Mouse (Mus musculus) lung, embryonic 14.5 days (tissue): ENCODE results near the gene Gdpd5. TPM values are rescaled to one million over a fixed set of nuclear protein-coding genes. Genes with fewer than 3 reads are reported as not detected.
"Not testable (repeated sequence)": the region's sequence is repeated elsewhere in the genome, so short reads cannot be mapped to it uniquely, and the experiment has no call there.

ENCODE experiments used
- ATAC-seq: fragments of 200-750 bp; cut with Nextera tagmentation; 2 replicates; pipeline ENCODE4 v1.8.0; 2017; ENCODE audit warnings: mild to moderate bottlenecking, moderate TSS enrichment, moderate library complexity; ENCODE audit not compliant: insufficient read depth
- DNase-seq: peaks from one replicate; pipeline ENCODE4 v3.0.0-alpha.2; 2015
- H3K27ac ChIP-seq: fragments of 300-500 bp; sonication (generic); 2 replicates; pipeline ENCODE4 v1.5.1; 2014; ENCODE audit warnings: low read depth, mild to moderate bottlenecking, moderate library complexity
- H3K27me3 ChIP-seq: fragments of 300-500 bp; sonication (generic); 2 replicates; pipeline ENCODE4 v1.6.1; 2014; ENCODE audit warnings: low read length, control low read depth; ENCODE audit not compliant: insufficient read depth
- H3K36me3 ChIP-seq: fragments of 300-500 bp; sonication (generic); 2 replicates; pipeline ENCODE4 v1.6.1; 2014; ENCODE audit warnings: control low read depth; ENCODE audit not compliant: insufficient read depth
- H3K4me1 ChIP-seq: fragments of 300-500 bp; sonication (generic); 2 replicates; pipeline ENCODE4 v1.6.1; 2014; ENCODE audit warnings: antibody characterized with exemption, control low read depth; ENCODE audit not compliant: insufficient read depth
- H3K4me2 ChIP-seq: fragments of 300-500 bp; sonication (generic); 2 replicates; pipeline ENCODE4 v1.6.1; 2014; ENCODE audit warnings: mild to moderate bottlenecking
- H3K4me3 ChIP-seq: fragments of 300-500 bp; sonication (generic); 2 replicates; pipeline ENCODE4 v1.5.1; 2014; ENCODE audit warnings: low read depth, low read length
- H3K9ac ChIP-seq: fragments of 300-500 bp; sonication (generic); 2 replicates; pipeline ENCODE4 v1.6.1; 2014
- H3K9me3 ChIP-seq: fragments of 300-500 bp; sonication (generic); 2 replicates; pipeline ENCODE4 v1.6.1; 2016; ENCODE audit warnings: low read depth, low read length, control low read depth
- CTCF ChIP-seq: IDR thresholded peaks from 2 replicates; pipeline ENCODE4 v1.5.1; 2016; ENCODE audit warnings: antibody characterized with exemption, low read depth
- WGBS: fragments of 180-500 bp; shearing (Covaris S2); extraction: QIAGEN DNeasy Blood & Tissue Kit; methylation state at CpG from one replicate; pipeline ENCODE4 v1.1.7; 2014; 5-methylcytosine and 5-hydroxymethylcytosine counted together
- polyA plus RNA-seq: library from polyadenylated mRNA; unstranded; fragments of >200 nt; fragmentation: Nextera tagmentation; extraction: Ambion mirVana; gene quantifications from 2 replicates; pipeline ENCODE4 v1.2.1, GENCODE M21; 2014

Gene Gdpd5
- polyA plus RNA-seq, 1 experiment from 2014 or later: 21.8 TPM

GRCm38 (mm10) chr7:99499128-99499527 is 117.9 kb downstream of the Gdpd5 start:
- H3K4me2 ChIP-seq: no peak overlapping the region
- no peak overlapping the region for H3K4me3 ChIP-seq
- DNase-seq (peak; percentile 66), ATAC-seq (no peak; the same call in 1 of the 2 replicates)
- no peak for TF ChIP-seq CTCF
- no peak overlapping the region for H3K27ac ChIP-seq
- H3K4me1 ChIP-seq: 0 out of 2 replicates have a peak, but pooled peaks cover 3% of the 10 kb centered on the region
- 30% methylated on average over 1 of the region's 1 CpGs for WGBS
- no peaks in the 10 kb centered on the region for H3K27me3 ChIP-seq
- no peak overlapping the region for H3K9ac ChIP-seq
- H3K36me3 ChIP-seq: no peaks in the 10 kb centered on the region
- no peaks in the 10 kb centered on the region for H3K9me3 ChIP-seq

- Histone ChIP-seq H3K4me2 (no peak overlapping the region), H3K27me3 (no peaks in the 10 kb centered on the region), H3K36me3 (no peaks in the 10 kb centered on the region), H3K27ac (no peak overlapping the region), H3K9ac (no peak overlapping the region), H3K4me3 (no peak overlapping the region), H3K9me3 (no peaks in the 10 kb centered on the region), H3K4me1 (0 out of 2 replicates have a peak, but pooled peaks cover 3% of the 10 kb centered on the region)
- peak; percentile 95 for TF ChIP-seq CTCF
- DNase-seq: peak; percentile 96
- peak; percentile 92 for ATAC-seq
- 3% methylated on average over 8 of the region's 8 CpGs for WGBS
Observed at GRCm38 (mm10) chr7:99500201-99500600, 119.0 kb downstream of the Gdpd5 start.

GRCm38 (mm10) chr7:99500655-99501054 is 119.4 kb downstream of the Gdpd5 start:
- Histone ChIP-seq H3K9me3 (no peaks in the 10 kb centered on the region), H3K27ac (no peak overlapping the region), H3K9ac (no peak overlapping the region), H3K4me3 (no peak overlapping the region), H3K4me2 (no peak overlapping the region), H3K27me3 (no peaks in the 10 kb centered on the region), H3K4me1 (0 out of 2 replicates have a peak, but pooled peaks cover 3% of the 10 kb centered on the region), H3K36me3 (no peaks in the 10 kb centered on the region)
- DNase-seq (no peak), ATAC-seq (peak; percentile 71; the same call in 1 of the 2 replicates)
- no peak for TF ChIP-seq CTCF
- 19% methylated on average over 5 of the region's 5 CpGs for WGBS

GRCm38 (mm10) chr7:99501148-99501547 is 119.9 kb downstream of the Gdpd5 start:
- 39% methylated on average over 1 of the region's 1 CpGs for WGBS
- H3K4me1 ChIP-seq: 0 out of 2 replicates have a peak, but pooled peaks cover 3% of the 10 kb centered on the region

GRCm38 (mm10) chr7:99504556-99504955 is 123.3 kb downstream of the Gdpd5 start:
- no peak for ATAC-seq
- Histone ChIP-seq H3K27me3 (no peaks in the 10 kb centered on the region), H3K4me3 (no peak overlapping the region), H3K27ac (no peak overlapping the region), H3K9ac (no peak overlapping the region), H3K4me2 (no peak overlapping the region), H3K36me3 (no peaks in the 10 kb centered on the region), H3K4me1 (peaks cover 5% of the 10 kb centered on the region; the same call in 1 of the 2 replicates), H3K9me3 (no peaks in the 10 kb centered on the region)
- no peak for TF ChIP-seq CTCF
- no peak for DNase-seq

More at GRCm38 (mm10) chr7:99501148-99501547, 119.9 kb downstream of the Gdpd5 start:
- no peaks in the 10 kb centered on the region for H3K27me3 ChIP-seq
- ATAC-seq (no peak), DNase-seq (no peak)
- no peak overlapping the region for H3K27ac ChIP-seq
- H3K36me3 ChIP-seq: no peaks in the 10 kb centered on the region
- H3K9me3 ChIP-seq: no peaks in the 10 kb centered on the region
- no peak overlapping the region for H3K4me3 ChIP-seq
- H3K4me2 ChIP-seq: no peak overlapping the region
- no peak for TF ChIP-seq CTCF
- no peak overlapping the region for H3K9ac ChIP-seq

DNA sequence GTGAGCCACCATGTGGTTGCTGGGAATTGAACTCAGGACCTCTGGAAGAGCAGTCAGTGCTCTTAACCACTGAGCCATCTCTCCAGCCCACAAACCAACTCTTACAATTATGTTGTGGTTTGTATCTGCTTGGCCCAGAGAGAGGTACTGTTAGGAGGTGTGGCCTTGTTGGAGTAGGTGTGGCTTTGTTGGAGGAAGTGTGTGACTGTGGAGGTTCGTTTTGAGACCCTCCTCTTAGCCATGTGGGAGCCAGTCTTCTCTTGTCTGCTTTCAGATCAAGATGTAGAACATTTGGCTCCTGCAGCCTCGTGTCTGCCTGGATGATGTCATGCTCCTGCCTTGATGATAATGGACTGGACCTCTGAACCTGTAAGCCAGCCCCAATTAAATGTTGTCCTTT is 127.0 kb downstream of the Gdpd5 start:
- not testable (repeated sequence) for H3K4me1 ChIP-seq, ATAC-seq, DNase-seq, H3K36me3 ChIP-seq, H3K4me2 ChIP-seq, H3K9ac ChIP-seq, H3K9me3 ChIP-seq, H3K4me3 ChIP-seq, H3K27me3 ChIP-seq, H3K27ac ChIP-seq
- WGBS: 14% methylated on average over 2 of the region's 2 CpGs

GRCm38 (mm10) chr7:99510087-99510501 is 128.9 kb downstream of the Gdpd5 start:
- H3K27ac ChIP-seq: no peak overlapping the region
- H3K4me1 ChIP-seq: peaks cover 6% of the 10 kb centered on the region; the same call in 1 of the 2 replicates
- H3K9ac ChIP-seq: no peak overlapping the region
- peak; percentile 45 for DNase-seq
- peak overlapping the region; percentile 15; the same call in 1 of the 2 replicates for H3K4me2 ChIP-seq
- no peak for TF ChIP-seq CTCF
- 9% methylated on average over 8 of the region's 8 CpGs for WGBS
- ATAC-seq: no peak
- no peaks in the 10 kb centered on the region for H3K36me3 ChIP-seq
- no peak overlapping the region for H3K4me3 ChIP-seq
- no peaks in the 10 kb centered on the region for H3K9me3 ChIP-seq
- H3K27me3 ChIP-seq: no peaks in the 10 kb centered on the region

Other genes with a start within 250 kb of the Gdpd5 start
- gene Uvrag, start 240.3 kb upstream of the Gdpd5 start, polyA plus RNA-seq: 22.0 and 25.1 TPM in 2 replicates
- 17.0 and 25.2 TPM in 2 replicates for gene Dgat2, start 198.7 kb upstream of the Gdpd5 start, polyA plus RNA-seq
- gene Mogat2, start 142.8 kb upstream of the Gdpd5 start, polyA plus RNA-seq: 1.4 and 1.6 TPM in 2 replicates
- 1.2 and 2.0 TPM in 2 replicates for gene Map6, start 114.0 kb upstream of the Gdpd5 start, polyA plus RNA-seq
- 663 and 691 TPM in 2 replicates for gene Serpinh1, start 28.2 kb upstream of the Gdpd5 start, polyA plus RNA-seq
- gene Klhl35, start 84.6 kb downstream of the Gdpd5 start, polyA plus RNA-seq: 0.95 and 1.2 TPM in 2 replicates
- gene Rps3, start 102.3 kb downstream of the Gdpd5 start, polyA plus RNA-seq: 922 and 969 TPM in 2 replicates
- gene Arrb1, start 154.1 kb downstream of the Gdpd5 start, polyA plus RNA-seq: 7.0 and 7.8 TPM in 2 replicates
- 1.2 TPM in 2 replicates for gene Tpbgl, start 245.7 kb downstream of the Gdpd5 start, polyA plus RNA-seq